Mouse (Mus musculus) heart, embryonic 12.5 days (tissue): ENCODE data around the gene Zfp750. TPM values are rescaled to one million over a fixed set of nuclear protein-coding genes. Genes with fewer than 3 reads are reported as not detected.

Experiments
- ATAC-seq: fragments of 200-750 bp; cut with Nextera tagmentation; 2 replicates; pipeline ENCODE4 v1.8.0; 2017; ENCODE audit warnings: moderate TSS enrichment, moderate library complexity; ENCODE audit not compliant: insufficient number of reproducible peaks, low FRiP score
- H3K27ac ChIP-seq: fragments of 300-500 bp; sonication (generic); 2 replicates; pipeline ENCODE4 v1.5.1; 2016; ENCODE audit warnings: mild to moderate bottlenecking, moderate library complexity; ENCODE audit not compliant: poor library complexity, severe bottlenecking
- H3K27me3 ChIP-seq: fragments of 300-500 bp; sonication (generic); replicated peaks from 2 replicates; pipeline ENCODE4 v1.6.1; 2016; ENCODE audit warnings: mild to moderate bottlenecking, moderate library complexity
- H3K36me3 ChIP-seq: fragments of 300-500 bp; sonication (generic); 2 replicates; pipeline ENCODE4 v1.6.1; 2016; ENCODE audit warnings: mild to moderate bottlenecking, moderate library complexity
- H3K4me1 ChIP-seq: fragments of 300-500 bp; sonication (generic); replicated peaks from 2 replicates; pipeline ENCODE4 v1.6.1; 2016; ENCODE audit warnings: mild to moderate bottlenecking
- H3K4me2 ChIP-seq: fragments of 300-500 bp; sonication (generic); 2 replicates; pipeline ENCODE4 v1.6.1; 2016; ENCODE audit warnings: mild to moderate bottlenecking, moderate library complexity
- H3K4me3 ChIP-seq: fragments of 300-500 bp; sonication (generic); 2 replicates; pipeline ENCODE4 v1.5.1; 2016; ENCODE audit warnings: mild to moderate bottlenecking
- H3K9ac ChIP-seq: fragments of 300-500 bp; sonication (generic); 2 replicates; pipeline ENCODE4 v1.6.1; 2016; ENCODE audit warnings: mild to moderate bottlenecking, moderate library complexity
- H3K9me3 ChIP-seq: fragments of 300-500 bp; sonication (generic); replicated peaks from 2 replicates; pipeline ENCODE4 v1.6.1; 2016; ENCODE audit warnings: mild to moderate bottlenecking, moderate library complexity
- WGBS: fragments of 180-500 bp; shearing (Covaris S2); methylation state at CpG from one replicate; pipeline ENCODE4 v1.1.7; 2016; 5-methylcytosine and 5-hydroxymethylcytosine counted together
- polyA plus RNA-seq: library from polyadenylated mRNA; unstranded; fragments of >200 nt; fragmentation: Nextera tagmentation; extraction: Ambion mirVana; gene quantifications from 2 replicates; pipeline ENCODE4 v1.2.1, GENCODE M21; 2016

The Zfp750 gene
- 0.14 and 0.28 TPM in 2 replicates for polyA plus RNA-seq

- H3K27ac ChIP-seq: no peak within 1 kb of the TSS
- peaks cover 24% of the 10 kb centered on the region for H3K4me1 ChIP-seq
- no peaks in the 10 kb centered on the region for H3K36me3 ChIP-seq
- no peak for ATAC-seq
- no peaks in the 10 kb centered on the region for H3K27me3 ChIP-seq
- 42% methylated on average over 10 of the region's 10 CpGs for WGBS
- no peaks in the 10 kb centered on the region for H3K9me3 ChIP-seq
- H3K4me2 ChIP-seq: peak within 1 kb of the TSS; percentile 17; the same call in 1 of the 2 replicates
- no peak within 1 kb of the TSS for H3K9ac ChIP-seq
- H3K4me3 ChIP-seq: no peak within 1 kb of the TSS
Measured at GRCm38 (mm10) chr11:121519131-121519530, at the start of gene Zfp750. TSS of gene Zfp750 (minus strand) at chr11:121519333.

- no peak for ATAC-seq
- no peaks in the 10 kb centered on the region for H3K27me3 ChIP-seq
- H3K9me3 ChIP-seq: no peaks in the 10 kb centered on the region
- H3K4me3 ChIP-seq: no peak overlapping the region
- H3K4me2 ChIP-seq: no peak overlapping the region
- H3K9ac ChIP-seq: no peak overlapping the region
- H3K36me3 ChIP-seq: peaks cover 5% of the 10 kb centered on the region; the same call in 1 of the 2 replicates
- H3K4me1 ChIP-seq: 0 out of 2 replicates have a peak, but pooled peaks cover 3% of the 10 kb centered on the region
- no peak overlapping the region for H3K27ac ChIP-seq
- WGBS: 91% methylated on average over 4 of the region's 4 CpGs
Measured at GRCm38 (mm10) chr11:121564265-121564664, 45.1 kb upstream of the Zfp750 start.

DNA sequence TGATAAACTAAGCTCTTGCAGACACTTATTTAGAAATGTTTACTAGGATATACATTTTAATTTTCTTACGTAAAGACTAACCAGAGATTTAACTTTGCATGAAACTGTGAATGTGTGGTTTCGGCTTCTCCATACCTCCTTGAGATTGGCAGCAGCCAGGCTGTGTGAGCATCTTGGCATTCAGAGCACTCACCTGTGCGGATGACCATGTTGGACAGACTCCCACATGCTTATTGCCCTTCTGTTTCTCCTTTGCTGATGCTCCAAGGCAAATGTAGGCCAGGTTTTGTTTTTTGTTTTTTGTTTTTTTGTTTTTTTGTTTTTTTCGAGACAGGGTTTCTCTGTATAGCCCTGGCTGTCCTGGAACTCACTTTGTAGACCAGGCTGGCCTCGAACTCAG is 44.2 kb upstream of the Zfp750 start:
- no peak for ATAC-seq
- no peaks in the 10 kb centered on the region for H3K27me3 ChIP-seq
- no peak overlapping the region for H3K4me3 ChIP-seq
- 91% methylated on average over 5 of the region's 5 CpGs for WGBS
- H3K27ac ChIP-seq: no peak overlapping the region
- H3K4me1 ChIP-seq: 0 out of 2 replicates have a peak, but pooled peaks cover 3% of the 10 kb centered on the region
- no peak overlapping the region for H3K9ac ChIP-seq
- H3K9me3 ChIP-seq: no peaks in the 10 kb centered on the region
- no peak overlapping the region for H3K4me2 ChIP-seq
- H3K36me3 ChIP-seq: peaks cover 5% of the 10 kb centered on the region; the same call in 1 of the 2 replicates

- 75% methylated on average over 7 of the region's 7 CpGs for WGBS
- 0 out of 2 replicates have a peak, but pooled peaks cover 2% of the 10 kb centered on the region for H3K9me3 ChIP-seq
- no peak overlapping the region for H3K9ac ChIP-seq
- no peak overlapping the region for H3K4me3 ChIP-seq
- peaks cover 12% of the 10 kb centered on the region for H3K36me3 ChIP-seq
- H3K4me1 ChIP-seq: 0 out of 2 replicates have a peak, but pooled peaks cover 3% of the 10 kb centered on the region
- H3K27me3 ChIP-seq: no peaks in the 10 kb centered on the region
- no peak overlapping the region for H3K4me2 ChIP-seq
- H3K27ac ChIP-seq: no peak overlapping the region
- ATAC-seq: no peak
Measured at GRCm38 (mm10) chr11:121560294-121560663, 41.1 kb upstream of the Zfp750 start.

DNA sequence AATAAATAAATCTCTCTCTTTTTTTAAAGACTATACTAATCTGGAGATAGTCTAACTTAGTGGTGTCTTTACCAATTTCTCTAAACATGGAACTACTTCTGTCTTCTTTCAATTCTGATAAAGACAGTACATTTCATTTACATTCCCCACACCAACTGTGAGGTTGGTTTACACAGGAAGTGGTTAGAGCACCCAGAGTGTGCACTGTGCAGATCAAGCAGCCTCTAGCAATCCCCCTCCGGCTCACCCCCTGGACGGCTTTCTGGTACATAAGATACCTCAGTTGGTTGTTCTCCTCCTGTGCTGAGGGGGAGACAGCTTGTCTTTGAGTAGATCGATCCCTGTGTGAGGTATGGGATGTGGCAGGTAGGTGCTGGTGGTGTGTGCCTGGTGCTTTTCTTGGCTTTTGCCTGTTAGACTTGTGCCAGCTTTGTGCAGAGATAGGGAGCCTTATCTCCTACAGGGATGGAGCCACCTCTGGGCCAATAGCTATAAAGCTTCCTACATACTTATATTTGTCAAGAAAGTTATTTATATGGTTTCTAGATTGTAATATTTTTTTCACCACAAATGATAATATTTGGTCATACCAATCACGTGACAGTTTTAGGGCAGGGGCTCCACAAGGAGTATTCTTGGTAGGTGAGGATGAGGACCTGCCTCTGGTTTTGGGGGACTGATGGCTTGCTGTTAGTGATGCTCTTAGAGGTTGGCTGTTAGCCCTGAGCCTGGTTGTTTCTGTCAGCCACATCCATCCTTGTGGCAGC is 40.6 kb upstream of the Zfp750 start:
- 0 out of 2 replicates have a peak, but pooled peaks cover 3% of the 10 kb centered on the region for H3K4me1 ChIP-seq
- WGBS: 80% methylated on average over 4 of the region's 4 CpGs
- no peak for ATAC-seq
- no peak overlapping the region for H3K4me2 ChIP-seq
- H3K36me3 ChIP-seq: peaks cover 8% of the 10 kb centered on the region
- 0 out of 2 replicates have a peak, but pooled peaks cover 2% of the 10 kb centered on the region for H3K9me3 ChIP-seq
- no peak overlapping the region for H3K9ac ChIP-seq
- no peak overlapping the region for H3K4me3 ChIP-seq
- H3K27ac ChIP-seq: no peak overlapping the region
- H3K27me3 ChIP-seq: no peaks in the 10 kb centered on the region

DNA sequence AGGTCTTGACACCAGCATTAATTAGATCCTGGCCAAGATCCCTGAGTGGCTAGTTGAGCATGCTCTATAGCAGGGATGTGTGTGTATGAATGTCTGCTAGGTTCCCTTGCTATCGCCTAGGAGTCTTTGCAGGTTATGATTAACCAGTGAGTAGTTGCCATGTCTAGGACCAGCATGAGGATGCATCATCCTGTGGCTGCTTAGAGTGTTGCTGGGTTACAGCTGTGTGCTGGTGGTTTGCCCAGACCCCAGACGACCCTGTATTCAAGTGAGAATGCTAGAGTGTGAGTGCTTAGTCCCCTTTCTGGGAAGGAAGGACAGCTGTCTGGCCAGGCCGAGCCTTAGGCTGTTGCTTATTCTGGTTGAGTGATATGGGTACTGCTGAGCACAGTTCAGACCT is 39.4 kb upstream of the Zfp750 start:
- 0 out of 2 replicates have a peak, but pooled peaks cover 2% of the 10 kb centered on the region for H3K9me3 ChIP-seq
- H3K4me3 ChIP-seq: no peak overlapping the region
- peaks cover 7% of the 10 kb centered on the region; the same call in 1 of the 2 replicates for H3K36me3 ChIP-seq
- 83% methylated on average over 3 of the region's 3 CpGs for WGBS
- ATAC-seq: no peak
- no peak overlapping the region for H3K4me2 ChIP-seq
- H3K9ac ChIP-seq: no peak overlapping the region
- no peaks in the 10 kb centered on the region for H3K27me3 ChIP-seq
- 0 out of 2 replicates have a peak, but pooled peaks cover 3% of the 10 kb centered on the region for H3K4me1 ChIP-seq
- H3K27ac ChIP-seq: no peak overlapping the region

GRCm38 (mm10) chr11:121557946-121558345 is 38.8 kb upstream of the Zfp750 start:
- 97% methylated on average over 1 of the region's 1 CpGs for WGBS
- peaks cover 7% of the 10 kb centered on the region; the same call in 1 of the 2 replicates for H3K36me3 ChIP-seq
- no peak overlapping the region for H3K4me2 ChIP-seq
- H3K9ac ChIP-seq: no peak overlapping the region
- 0 out of 2 replicates have a peak, but pooled peaks cover 3% of the 10 kb centered on the region for H3K4me1 ChIP-seq
- no peak overlapping the region for H3K4me3 ChIP-seq
- ATAC-seq: no peak
- 0 out of 2 replicates have a peak, but pooled peaks cover 2% of the 10 kb centered on the region for H3K9me3 ChIP-seq
- no peak overlapping the region for H3K27ac ChIP-seq
- H3K27me3 ChIP-seq: no peaks in the 10 kb centered on the region

GRCm38 (mm10) chr11:121556727-121557126 is 37.6 kb upstream of the Zfp750 start:
- Histone ChIP-seq H3K9ac (no peak overlapping the region), H3K4me3 (no peak overlapping the region), H3K4me1 (peaks cover 8% of the 10 kb centered on the region; the same call in 1 of the 2 replicates), H3K27ac (no peak overlapping the region), H3K36me3 (peaks cover 7% of the 10 kb centered on the region; the same call in 1 of the 2 replicates), H3K4me2 (no peak overlapping the region), H3K9me3 (0 out of 2 replicates have a peak, but pooled peaks cover 2% of the 10 kb centered on the region), H3K27me3 (no peaks in the 10 kb centered on the region)
- ATAC-seq: no peak
- 94% methylated on average over 1 of the region's 1 CpGs for WGBS

DNA sequence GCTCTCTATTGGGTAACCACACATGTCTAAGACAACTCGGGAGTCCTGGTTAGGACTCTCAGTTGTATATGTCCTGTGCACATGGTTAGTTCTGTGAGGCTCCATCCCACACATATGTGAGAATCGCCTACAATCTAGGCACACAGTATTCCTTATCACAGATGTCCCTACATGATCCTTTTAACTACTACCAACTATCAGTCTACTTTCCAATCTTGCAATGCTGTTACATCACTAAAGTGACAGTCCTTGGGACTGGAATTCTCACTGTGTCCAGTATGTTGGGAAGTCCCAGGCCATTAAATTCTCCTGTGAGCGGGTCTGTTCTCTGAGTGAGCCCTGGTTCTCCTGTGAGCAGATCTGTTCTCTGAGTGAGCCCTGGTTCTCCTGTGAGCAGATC is 34.3 kb upstream of the Zfp750 start:
- WGBS: 89% methylated on average over 3 of the region's 3 CpGs
- Histone ChIP-seq H3K4me1 (peaks cover 31% of the 10 kb centered on the region), H3K36me3 (peaks cover 10% of the 10 kb centered on the region; the same call in 1 of the 2 replicates), H3K4me3 (no peak overlapping the region), H3K4me2 (no peak overlapping the region), H3K9me3 (0 out of 2 replicates have a peak, but pooled peaks cover 2% of the 10 kb centered on the region), H3K27me3 (no peaks in the 10 kb centered on the region), H3K9ac (no peak overlapping the region), H3K27ac (no peak overlapping the region)
- ATAC-seq: no peak

GRCm38 (mm10) chr11:121552846-121553457 is 33.8 kb upstream of the Zfp750 start:
- H3K4me1 ChIP-seq: peaks cover 34% of the 10 kb centered on the region
- H3K27ac ChIP-seq: no peak overlapping the region
- H3K36me3 ChIP-seq: peaks cover 9% of the 10 kb centered on the region; the same call in 1 of the 2 replicates
- no peak for ATAC-seq
- H3K27me3 ChIP-seq: no peaks in the 10 kb centered on the region
- H3K4me2 ChIP-seq: no peak overlapping the region
- WGBS: 83% methylated on average over 7 of the region's 7 CpGs
- H3K9me3 ChIP-seq: 0 out of 2 replicates have a peak, but pooled peaks cover 2% of the 10 kb centered on the region
- H3K4me3 ChIP-seq: no peak overlapping the region
- no peak overlapping the region for H3K9ac ChIP-seq

- Histone ChIP-seq H3K27ac (no peak overlapping the region), H3K9me3 (no peaks in the 10 kb centered on the region), H3K36me3 (0 out of 2 replicates have a peak, but pooled peaks cover 4% of the 10 kb centered on the region), H3K27me3 (no peaks in the 10 kb centered on the region), H3K4me1 (peaks cover 38% of the 10 kb centered on the region), H3K9ac (no peak overlapping the region), H3K4me2 (no peak overlapping the region), H3K4me3 (no peak overlapping the region)
- WGBS: 81% methylated on average over 4 of the region's 4 CpGs
- ATAC-seq: no peak
Measured at GRCm38 (mm10) chr11:121552167-121552566, 33.0 kb upstream of the Zfp750 start.
